Mouse (Mus musculus) CD4-positive helper T cell, adult 2 months (primary cell): ENCODE data around the gene Ncor2.

Source experiments
- DNase-seq: peaks from one replicate; pipeline ENCODE4 v3.0.0-alpha.2; 2012; ENCODE audit warnings: low read depth, missing footprints, low spot score

Ncor2 gene

GRCm38 (mm10) chr5:125148686-125149085, 30.3 kb downstream of the Ncor2 start:
- no peak for DNase-seq

- no peak for DNase-seq
Observed at GRCm38 (mm10) chr5:125148173-125148572, 30.8 kb downstream of the Ncor2 start.

GRCm38 (mm10) chr5:125147124-125147523, 31.9 kb downstream of the Ncor2 start:
- DNase-seq = no peak

- DNase-seq = no peak
Observed at GRCm38 (mm10) chr5:125143114-125143872, 35.7 kb downstream of the Ncor2 start.

- no peak for DNase-seq
Observed at GRCm38 (mm10) chr5:125141916-125142315, 37.1 kb downstream of the Ncor2 start.

GRCm38 (mm10) chr5:125141525-125141880, 37.5 kb downstream of the Ncor2 start:
- DNase-seq = no peak

GRCm38 (mm10) chr5:125140832-125141524, 38.0 kb downstream of the Ncor2 start:
- no peak for DNase-seq

GRCm38 (mm10) chr5:125140151-125140699, 38.8 kb downstream of the Ncor2 start:
- DNase-seq = no peak

- DNase-seq = no peak
Observed at GRCm38 (mm10) chr5:125139669-125140068, 39.4 kb downstream of the Ncor2 start.

GRCm38 (mm10) chr5:125138841-125139430, 40.1 kb downstream of the Ncor2 start:
- DNase-seq = no peak

GRCm38 (mm10) chr5:125137672-125138285, 41.2 kb downstream of the Ncor2 start:
- no peak for DNase-seq

GRCm38 (mm10) chr5:125136996-125137671, 41.9 kb downstream of the Ncor2 start:
- peak; percentile 48 for DNase-seq

- no peak for DNase-seq
Observed at GRCm38 (mm10) chr5:125136296-125136995, 42.6 kb downstream of the Ncor2 start.

- DNase-seq = no peak
Observed at GRCm38 (mm10) chr5:125134795-125135468, 44.1 kb downstream of the Ncor2 start.

- DNase-seq = no peak
Observed at GRCm38 (mm10) chr5:125134391-125134790, 44.6 kb downstream of the Ncor2 start.

- no peak for DNase-seq
Observed at GRCm38 (mm10) chr5:125133651-125134050, 45.4 kb downstream of the Ncor2 start.

- no peak for DNase-seq
Observed at GRCm38 (mm10) chr5:125132566-125133260, 46.3 kb downstream of the Ncor2 start.

- no peak for DNase-seq
Observed at GRCm38 (mm10) chr5:125132069-125132468, 47.0 kb downstream of the Ncor2 start.

- no peak for DNase-seq
Observed at GRCm38 (mm10) chr5:125130406-125130805, 48.6 kb downstream of the Ncor2 start.
